Mouse (Mus musculus): ENCODE results near the gene Cnmd.

DNA sequence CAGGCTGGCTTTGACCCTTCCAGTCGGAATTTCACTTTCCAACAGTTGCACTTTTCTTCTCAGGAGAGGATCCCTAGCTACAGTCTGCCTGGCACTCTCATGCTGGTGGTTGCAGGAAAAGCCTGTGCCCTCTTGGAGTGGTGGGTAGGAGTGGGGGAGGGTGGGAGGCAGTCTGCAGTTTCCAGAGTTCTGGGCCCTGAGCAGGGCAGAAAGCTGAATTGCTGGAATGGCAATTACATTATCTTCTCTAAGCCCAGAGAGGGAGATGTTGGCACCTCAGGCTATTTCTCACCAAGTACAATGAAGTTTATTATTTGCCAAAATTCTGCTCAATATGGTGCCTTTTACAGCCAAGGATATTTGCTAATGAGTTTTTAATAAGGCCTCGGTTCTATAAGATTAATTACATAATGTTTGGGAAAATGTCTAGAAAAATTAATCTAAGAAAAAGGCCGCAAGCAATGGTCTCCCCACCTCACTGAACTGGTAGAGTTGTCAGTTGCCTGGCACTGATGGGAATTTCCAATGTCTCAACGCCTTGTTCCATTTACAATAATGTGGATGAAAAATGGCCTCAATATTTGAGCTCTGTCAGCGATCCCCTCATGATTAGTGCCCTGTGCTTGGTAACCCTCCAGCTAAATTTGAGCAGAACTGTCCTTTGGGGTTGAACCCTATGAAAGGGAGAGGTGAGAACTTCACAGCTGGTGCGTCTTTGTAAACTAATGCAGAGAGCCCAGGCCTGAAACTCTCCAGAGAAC, 3.0 kb downstream of the Cnmd start:
- TF ChIP-seq CTCF (IDR thresholded peaks at IDR 0.05; ENCODE audit: extremely low read depth, insufficient read depth, insufficient read length, insufficient replicate concordance) = no peak
- no peak for TF ChIP-seq POLR2A (IDR thresholded peaks at IDR 0.05; ENCODE audit: low read depth, low read length)
